In the genomic region with DNA sequence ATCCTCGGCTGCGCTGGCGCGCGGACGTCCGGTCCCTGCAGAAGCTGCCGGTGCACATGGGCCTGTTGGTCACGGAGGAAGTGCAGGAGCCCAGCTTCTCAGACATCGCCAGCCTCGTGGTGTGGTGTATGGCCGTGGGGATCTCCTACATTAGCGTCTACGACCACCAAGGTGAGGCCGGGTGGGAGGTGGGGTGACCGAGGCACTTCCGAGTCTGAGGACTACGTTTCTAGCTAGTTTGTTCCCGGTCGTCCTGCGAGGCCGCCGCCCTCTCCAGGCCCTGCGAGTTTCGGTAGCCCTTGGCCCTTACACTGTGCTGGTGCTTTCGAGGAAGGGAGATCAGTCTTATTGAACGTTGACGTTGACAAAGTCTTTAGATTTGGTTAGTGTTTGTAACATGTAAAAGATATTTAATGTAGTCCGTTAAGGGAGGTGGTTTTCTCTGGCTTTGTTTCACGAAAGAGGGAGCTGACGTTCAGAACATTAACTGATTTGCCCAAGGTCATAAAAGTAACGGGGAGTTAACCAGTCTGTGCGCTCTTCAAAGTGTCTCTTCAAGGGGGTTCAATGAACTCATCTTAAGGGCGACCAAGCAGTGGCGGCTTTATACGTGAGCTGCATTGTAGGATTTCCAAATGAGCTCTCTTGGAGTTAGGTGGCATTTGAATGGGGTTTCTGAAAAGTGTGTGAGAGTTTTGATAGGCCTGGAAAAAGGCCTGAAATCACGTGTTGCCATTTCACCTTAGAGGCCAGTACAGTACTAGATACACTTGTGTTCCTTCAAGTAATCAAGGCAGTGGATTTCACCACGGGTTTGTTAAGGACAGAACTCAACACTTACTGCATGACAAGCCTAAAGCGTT, we compare ENCODE assay signal across 8 mouse cellular contexts. TPM values are rescaled to one million over a fixed set of nuclear protein-coding genes. Genes with fewer than 3 reads are reported as not detected.
DNase-seq lines count a peak whose midpoint lies in the region; ATAC-seq and TF ChIP-seq lines count a peak whose summit lies in the region.

No protein-coding gene starts in this region.

- H3K27ac ChIP-seq in ES-E14 (ENCODE audit: insufficient read depth, low read depth, low read length, poor library complexity, severe bottlenecking) = no peak overlapping the region
- peak overlapping the region; percentile 93 for H3K27ac ChIP-seq in embryonic facial prominence, embryonic 15.5 days (replicated peaks)
- H3K27ac ChIP-seq in hindbrain, postnatal 0 days = peak overlapping the region; percentile 97
- H3K27ac ChIP-seq in midbrain, embryonic 11.5 days (ENCODE audit: low read depth, low read length) = peak overlapping the region; percentile 67

- no peaks in the 10 kb centered on the region for H3K36me3 ChIP-seq in ES-E14 (ENCODE audit: control insufficient read depth, insufficient read depth, low read length, poor library complexity, severe bottlenecking)
- no peaks in the 10 kb centered on the region for H3K36me3 ChIP-seq in embryonic facial prominence, embryonic 15.5 days
- no peaks in the 10 kb centered on the region for H3K36me3 ChIP-seq in hindbrain, postnatal 0 days (ENCODE audit: insufficient read depth, low read length)
- no peaks in the 10 kb centered on the region for H3K36me3 ChIP-seq in midbrain, embryonic 11.5 days (ENCODE audit: control insufficient read depth, insufficient read depth, low read length)

- TF ChIP-seq CTCF in hindbrain, postnatal 0 days (IDR thresholded peaks at IDR 0.05; ENCODE audit: low read depth) = no peak

- H3K9me3 ChIP-seq in ES-E14 (ENCODE audit: control insufficient read depth, insufficient read depth, low read depth, low read length) = no peaks in the 10 kb centered on the region
- no peaks in the 10 kb centered on the region for H3K9me3 ChIP-seq in embryonic facial prominence, embryonic 15.5 days (replicated peaks)
- H3K9me3 ChIP-seq in hindbrain, postnatal 0 days (ENCODE audit: low read length) = no peaks in the 10 kb centered on the region
- H3K9me3 ChIP-seq in midbrain, embryonic 11.5 days (ENCODE audit: control insufficient read depth, low read length) = no peaks in the 10 kb centered on the region

- H3K4me2 ChIP-seq in embryonic facial prominence, embryonic 15.5 days (replicated peaks) = peak overlapping the region; percentile 54
- H3K4me2 ChIP-seq in hindbrain, postnatal 0 days (ENCODE audit: low read depth, low read length) = peak overlapping the region; percentile 73
- H3K4me2 ChIP-seq in midbrain, embryonic 11.5 days = peak overlapping the region; percentile 68

- peak; percentile 39 for ATAC-seq in embryonic facial prominence, embryonic 15.5 days (ENCODE audit: insufficient number of reproducible peaks, low FRiP score, low TSS enrichment, low read depth)
- peak; percentile 45 for ATAC-seq in hindbrain, postnatal 0 days
- ATAC-seq in midbrain, embryonic 11.5 days (ENCODE audit: low FRiP score) = peak; percentile 59

- H3K4me3 ChIP-seq in ES-E14 (ENCODE audit: insufficient read depth in 1 of 2, low read depth in 1 of 2, low read length in 2 of 2, poor library complexity in 1 of 2, severe bottlenecking in 1 of 2) = peak overlapping the region; percentile 85 to 97
- peak overlapping the region; percentile 85 for H3K4me3 ChIP-seq in embryonic facial prominence, embryonic 15.5 days (replicated peaks)
- H3K4me3 ChIP-seq in hindbrain, postnatal 0 days (ENCODE audit: low read length) = peak overlapping the region; percentile 72
- H3K4me3 ChIP-seq in midbrain, embryonic 11.5 days (ENCODE audit: low read depth, low read length) = peak overlapping the region; percentile 95

- no peaks in the 10 kb centered on the region for H3K27me3 ChIP-seq in embryonic facial prominence, embryonic 15.5 days
- no peaks in the 10 kb centered on the region for H3K27me3 ChIP-seq in hindbrain, postnatal 0 days (ENCODE audit: insufficient read depth, low read length)
- no peaks in the 10 kb centered on the region for H3K27me3 ChIP-seq in midbrain, embryonic 11.5 days (ENCODE audit: control insufficient read depth, insufficient read depth, low read length)

- 1% methylated on average over 39 of the region's 39 CpGs for WGBS in embryonic facial prominence, embryonic 15.5 days
- 1% methylated on average over 39 of the region's 39 CpGs for WGBS in hindbrain, postnatal 0 days
- WGBS in midbrain, embryonic 11.5 days = 3% methylated on average over 39 of the region's 39 CpGs

- H3K9ac ChIP-seq in ES-E14 (ENCODE audit: insufficient read depth, low read depth, low read length, poor library complexity, severe bottlenecking) = peak overlapping the region; percentile 98
- peak overlapping the region; percentile 76 for H3K9ac ChIP-seq in embryonic facial prominence, embryonic 15.5 days
- peak overlapping the region; percentile 89 for H3K9ac ChIP-seq in hindbrain, postnatal 0 days (replicated peaks; ENCODE audit: low read length)
- peak overlapping the region; percentile 91 for H3K9ac ChIP-seq in midbrain, embryonic 11.5 days (ENCODE audit: low read length)

- peak; percentile 47 for DNase-seq in embryo, embryonic 10 days (ENCODE audit: low spot score)
- no peak for DNase-seq in embryo, embryonic 9.5 days (ENCODE audit: extremely low spot score)
- no peak for DNase-seq in ES-E14 (ENCODE audit: low read depth, low spot score)
- DNase-seq in hindbrain, postnatal 0 days (ENCODE audit: low spot score) = no peak
- no peak for DNase-seq in midbrain, embryonic 11.5 days (ENCODE audit: low spot score, missing footprints)
- DNase-seq in ovary, postnatal 10 days (ENCODE audit: low spot score) = no peak
- no peak for DNase-seq in spleen, postnatal 10 days (ENCODE audit: low spot score in 2 of 2)

- peaks cover 0 to 7% of the 10 kb centered on the region in 2 experiments; a peak in 1 of 4 replicates for H3K4me1 ChIP-seq in ES-E14 (ENCODE audit: control insufficient read depth in 2 of 2, insufficient read depth in 2 of 2, low read length in 2 of 2, poor library complexity in 1 of 2)
- peaks cover 19% of the 10 kb centered on the region; the same call in 1 of the 2 replicates for H3K4me1 ChIP-seq in embryonic facial prominence, embryonic 15.5 days
- H3K4me1 ChIP-seq in hindbrain, postnatal 0 days (ENCODE audit: insufficient read depth, low read length) = 0 out of 2 replicates have a peak, but pooled peaks cover 10% of the 10 kb centered on the region
- H3K4me1 ChIP-seq in midbrain, embryonic 11.5 days (ENCODE audit: control insufficient read depth, insufficient read depth, low read length) = peaks cover 10% of the 10 kb centered on the region

- in situ Hi-C loops in ES-E14 (cut with MboI; ENCODE audit: low sequenced_read_pairs in 2 of 2, unreplicated experiment in 2 of 2) = no loop called here

TF ChIP-seq in ES-E14, 5 proteins besides CTCF, POLR2A, EP300 and RAD21:
- TF ChIP-seq ZC3H11A (IDR thresholded peaks at IDR 0.05; ENCODE audit: borderline replicate concordance, low read depth, low read length) = no peak
- TF ChIP-seq MAFK (IDR thresholded peaks at IDR 0.05; ENCODE audit: insufficient read depth, low read depth, low read length) = no peak
- no peak for TF ChIP-seq CHD2 (IDR thresholded peaks at IDR 0.05; ENCODE audit: low read depth, low read length)
- TF ChIP-seq ZNF384 (IDR thresholded peaks at IDR 0.05; ENCODE audit: low read depth, low read length) = no peak
- TF ChIP-seq HCFC1 (IDR thresholded peaks at IDR 0.05; ENCODE audit: borderline replicate concordance, insufficient read depth, low read length) = no peak
TF ChIP-seq in ES-E14: peak in this region for 0.

RNA-seq across cellular contexts. Expression of gene Nus1, which starts 0.9 kb away (rescaled TPM):
- total RNA-seq in ES-E14 (2012; rRNA removed) = 34.4 and 38.4 TPM in 2 replicates
- polyA plus RNA-seq in embryonic facial prominence, embryonic 15.5 days (2015; fragmentation: Nextera tagmentation; extraction: Ambion mirVana) = 13.0 and 14.4 TPM in 2 replicates
- total RNA-seq in hindbrain, postnatal 0 days (2014; rRNA removed) = 14.7 and 16.7 TPM in 2 replicates
- polyA plus RNA-seq in hindbrain, postnatal 0 days (2015; fragmentation: Nextera tagmentation; extraction: Ambion mirVana) = 19.3 and 20.1 TPM in 2 replicates
- polyA plus RNA-seq in midbrain, embryonic 11.5 days (2014; fragmentation: Nextera tagmentation; extraction: Ambion mirVana) = 16.4 and 16.6 TPM in 2 replicates

RNA-seq across cellular contexts. Expression of gene Nepn, which starts 29.5 kb away (rescaled TPM):
- not detected in 2 replicates for total RNA-seq in ES-E14 (2012; rRNA removed)
- not detected in 2 replicates for polyA plus RNA-seq in embryonic facial prominence, embryonic 15.5 days (2015; fragmentation: Nextera tagmentation; extraction: Ambion mirVana)
- total RNA-seq in hindbrain, postnatal 0 days (2014; rRNA removed) = not detected in 2 replicates
- polyA plus RNA-seq in hindbrain, postnatal 0 days (2015; fragmentation: Nextera tagmentation; extraction: Ambion mirVana) = not detected in 2 replicates
- not detected in 2 replicates for polyA plus RNA-seq in midbrain, embryonic 11.5 days (2014; fragmentation: Nextera tagmentation; extraction: Ambion mirVana)

RNA-seq across cellular contexts. Expression of gene Gopc, which starts 36.3 kb away (rescaled TPM):
- total RNA-seq in ES-E14 (2012; rRNA removed) = 6.9 and 9.1 TPM in 2 replicates
- polyA plus RNA-seq in embryonic facial prominence, embryonic 15.5 days (2015; fragmentation: Nextera tagmentation; extraction: Ambion mirVana) = 20.2 and 21.1 TPM in 2 replicates
- total RNA-seq in hindbrain, postnatal 0 days (2014; rRNA removed) = 14.8 and 16.4 TPM in 2 replicates
- 24.7 and 24.9 TPM in 2 replicates for polyA plus RNA-seq in hindbrain, postnatal 0 days (2015; fragmentation: Nextera tagmentation; extraction: Ambion mirVana)
- 15.7 and 15.9 TPM in 2 replicates for polyA plus RNA-seq in midbrain, embryonic 11.5 days (2014; fragmentation: Nextera tagmentation; extraction: Ambion mirVana)

RNA-seq across cellular contexts. Expression of gene Gm26741, which starts 59.7 kb away (rescaled TPM):
- total RNA-seq in ES-E14 (2012; rRNA removed) = not detected in 2 replicates
- polyA plus RNA-seq in embryonic facial prominence, embryonic 15.5 days (2015; fragmentation: Nextera tagmentation; extraction: Ambion mirVana) = not detected in 2 replicates
- total RNA-seq in hindbrain, postnatal 0 days (2014; rRNA removed) = not detected in 2 replicates
- not detected in 2 replicates for polyA plus RNA-seq in hindbrain, postnatal 0 days (2015; fragmentation: Nextera tagmentation; extraction: Ambion mirVana)
- polyA plus RNA-seq in midbrain, embryonic 11.5 days (2014; fragmentation: Nextera tagmentation; extraction: Ambion mirVana) = not detected in 2 replicates
